Mouse (Mus musculus) T-helper 2 cell (primary cell): ENCODE data around the gene Acsbg1.

Experiments
- in situ Hi-C: fragments of 300-600 bp; cut with MboI, MseI; formaldehyde crosslinking; loops from one replicate; pipeline ENCODE4 v1.15.1; 2025; ENCODE audit warnings: high pct_unique_total_duplicates

Acsbg1 gene

DNA sequence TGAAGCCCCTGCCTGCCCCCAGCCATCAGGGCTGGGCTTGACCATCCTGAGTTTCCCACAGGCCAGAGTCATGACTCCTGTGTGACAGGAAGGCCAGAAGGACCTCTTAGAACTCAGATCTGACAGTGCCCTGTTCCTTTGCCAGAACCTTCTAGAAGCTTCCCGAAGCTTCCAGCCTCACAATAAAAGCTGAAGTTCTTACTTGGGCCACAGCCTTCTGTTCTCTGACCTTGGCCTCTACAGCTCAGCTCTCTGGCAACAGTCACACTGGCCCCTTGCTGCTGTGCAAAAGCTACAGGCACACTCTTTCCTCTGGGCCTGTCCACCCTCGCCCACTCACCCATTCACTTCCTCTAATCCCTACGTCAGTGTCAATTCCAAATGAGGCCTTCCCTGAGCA, 10.3 kb upstream of the Acsbg1 start:
- in situ Hi-C loops: no loop called here

DNA sequence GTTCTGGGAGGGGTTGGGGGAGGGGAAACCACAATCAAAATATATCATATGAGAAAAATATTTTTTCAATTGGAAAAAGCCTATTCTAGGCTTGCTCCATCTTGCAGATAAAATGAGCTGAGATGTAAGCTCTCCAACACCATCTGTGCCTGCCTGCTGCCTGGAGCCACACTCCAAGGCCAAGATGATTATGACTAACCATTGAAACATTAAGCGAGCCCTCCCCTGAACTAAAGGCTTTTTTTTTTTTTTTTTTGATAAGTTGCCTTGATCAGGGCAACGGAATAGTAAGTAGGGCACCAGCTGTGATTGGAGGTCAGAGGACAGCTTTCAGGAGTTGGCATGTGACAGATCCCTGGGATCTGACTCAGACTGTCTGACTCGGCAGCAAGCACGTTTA, 6.8 kb upstream of the Acsbg1 start:
- in situ Hi-C loops: no loop called here

DNA sequence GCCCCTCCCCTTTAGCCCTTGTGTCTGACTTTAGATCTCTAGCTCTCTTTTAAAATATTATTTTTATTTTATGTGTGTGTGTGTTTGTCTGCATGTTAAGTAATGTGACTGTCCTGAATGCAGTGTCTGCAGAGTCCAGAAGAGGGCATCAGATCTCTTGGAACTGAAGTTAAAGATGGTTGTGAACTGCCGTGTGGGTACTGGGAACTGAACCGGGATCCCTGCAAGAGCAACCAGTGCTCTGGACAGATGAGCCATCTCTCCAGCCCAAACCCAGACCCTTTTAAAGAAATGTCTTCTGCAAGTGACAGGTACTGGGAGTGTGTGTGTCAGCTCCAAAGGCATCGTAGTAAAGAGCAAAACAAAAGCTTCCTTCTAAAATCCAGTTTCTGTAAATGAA, 4.4 kb upstream of the Acsbg1 start:
- in situ Hi-C loops: no loop called here

DNA sequence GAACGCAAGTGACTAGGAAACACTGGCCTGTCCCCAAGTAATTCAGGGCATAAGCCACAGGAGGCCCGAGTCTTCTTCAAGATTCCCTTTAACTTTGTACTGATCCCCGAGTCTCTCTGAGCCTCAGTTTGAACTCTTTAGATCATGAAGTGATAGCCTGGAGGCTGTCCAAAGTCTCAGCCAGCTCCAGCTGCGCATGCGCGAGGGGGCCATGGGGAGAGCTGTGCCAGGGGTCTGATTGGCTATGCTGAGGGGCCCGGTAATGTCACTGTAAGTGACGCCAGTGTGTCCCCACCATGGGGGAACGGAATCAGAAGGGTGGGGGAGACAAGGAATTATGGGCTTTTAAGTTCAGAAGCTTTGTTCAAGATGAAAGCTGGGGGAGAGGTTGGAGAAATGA, 2.7 kb upstream of the Acsbg1 start:
- in situ Hi-C loops: no loop called here

DNA sequence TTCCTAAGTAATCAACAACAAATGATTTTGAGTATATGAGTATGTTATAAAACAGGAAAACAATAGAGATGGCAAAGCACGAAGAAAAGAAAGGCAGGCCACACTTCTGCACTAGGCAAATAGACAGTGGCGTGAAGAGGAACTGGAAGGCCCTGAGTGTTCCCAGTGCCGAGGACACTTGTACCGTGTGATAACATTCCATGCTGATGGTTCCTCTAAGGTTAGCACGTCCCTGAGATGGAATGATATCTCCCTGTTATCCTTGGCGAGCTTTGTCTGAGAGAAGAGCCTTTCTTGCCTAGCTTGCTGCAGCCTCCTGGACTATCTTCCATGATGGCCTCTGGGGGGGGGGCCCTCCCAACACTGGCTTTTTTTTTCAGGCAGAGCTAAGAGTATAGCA, 2.9 kb downstream of the Acsbg1 start:
- in situ Hi-C loops: no loop called here

DNA sequence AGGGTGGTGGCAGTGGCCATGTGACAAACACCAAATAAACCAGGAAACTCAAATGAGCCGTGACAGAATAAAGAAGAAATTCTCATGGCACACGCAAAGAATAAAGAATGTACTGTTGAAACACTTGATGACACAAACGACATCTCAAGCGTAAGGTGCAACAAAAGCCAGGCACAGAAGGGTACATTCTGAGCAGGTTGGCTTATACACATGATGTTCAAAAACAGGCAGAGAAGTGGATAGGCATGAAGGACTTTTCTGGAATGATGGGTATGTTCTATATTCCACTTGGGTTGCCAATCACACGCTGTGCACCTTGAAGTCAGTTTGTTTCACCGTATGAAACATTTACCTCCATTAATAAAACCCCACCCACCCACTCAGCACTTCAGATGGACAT, 5.3 kb downstream of the Acsbg1 start:
- in situ Hi-C loops: no loop called here

DNA sequence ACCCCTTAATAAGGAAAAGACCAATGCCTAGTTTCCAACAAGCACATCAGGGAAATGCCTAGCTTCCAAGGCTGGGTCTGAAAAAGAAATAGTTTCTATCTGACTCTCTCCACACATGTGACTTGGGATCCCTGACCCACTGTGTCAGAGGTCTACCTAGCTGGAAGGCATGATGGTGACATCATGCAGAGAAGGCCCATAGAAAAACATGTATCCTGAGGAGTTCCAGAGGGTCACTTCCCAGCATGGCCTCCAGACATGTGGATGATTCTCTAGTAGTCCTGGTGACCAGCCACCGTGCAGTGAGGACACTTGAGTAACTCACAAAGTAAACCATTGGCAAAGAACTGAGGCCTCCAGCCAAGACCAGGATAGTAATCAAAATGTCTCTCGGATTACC, 5.8 kb downstream of the Acsbg1 start:
- in situ Hi-C loops: no loop called here

DNA sequence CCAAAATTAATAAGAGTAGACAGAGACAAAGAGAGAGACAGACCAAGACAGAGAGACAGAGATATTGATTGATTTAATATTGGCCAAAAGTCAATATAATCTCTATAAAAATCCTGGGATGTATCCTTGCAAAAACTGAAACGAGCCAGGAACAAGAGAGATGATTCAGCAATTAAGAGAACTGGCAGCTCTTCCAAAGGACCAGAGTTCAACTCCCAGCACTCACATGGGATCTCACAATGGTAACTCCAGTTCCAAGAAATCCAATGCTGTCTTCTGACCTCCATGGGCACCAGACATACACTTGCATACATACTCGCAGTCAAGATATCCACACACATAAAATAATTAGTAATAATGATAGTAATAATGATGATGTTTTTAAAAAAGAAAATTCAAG, 8.9 kb downstream of the Acsbg1 start:
- in situ Hi-C loops: no loop called here

DNA sequence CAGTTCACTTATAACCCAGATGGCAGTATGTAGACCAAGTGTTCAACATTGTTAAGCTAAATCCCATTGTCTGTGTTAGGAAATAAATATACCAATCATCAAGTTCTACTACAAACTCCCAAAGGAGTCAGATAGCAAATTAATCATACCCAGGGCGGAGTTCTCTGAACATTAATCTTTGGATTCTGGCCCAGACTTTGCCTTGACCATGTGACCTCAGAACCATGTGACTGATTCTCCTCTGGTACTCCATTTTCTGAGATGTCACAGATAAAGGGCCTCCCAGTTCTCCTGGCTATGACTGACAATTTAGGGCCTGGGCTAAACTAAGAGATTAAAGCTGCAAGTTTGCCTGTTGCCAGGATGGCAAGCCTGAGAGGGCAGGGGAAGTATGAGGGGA, 12.3 kb downstream of the Acsbg1 start:
- in situ Hi-C loops: loop anchor here (25.0 kb wide), 1 partner anchor 662 kb away; the partner anchor contains the start of gene Elmod1

DNA sequence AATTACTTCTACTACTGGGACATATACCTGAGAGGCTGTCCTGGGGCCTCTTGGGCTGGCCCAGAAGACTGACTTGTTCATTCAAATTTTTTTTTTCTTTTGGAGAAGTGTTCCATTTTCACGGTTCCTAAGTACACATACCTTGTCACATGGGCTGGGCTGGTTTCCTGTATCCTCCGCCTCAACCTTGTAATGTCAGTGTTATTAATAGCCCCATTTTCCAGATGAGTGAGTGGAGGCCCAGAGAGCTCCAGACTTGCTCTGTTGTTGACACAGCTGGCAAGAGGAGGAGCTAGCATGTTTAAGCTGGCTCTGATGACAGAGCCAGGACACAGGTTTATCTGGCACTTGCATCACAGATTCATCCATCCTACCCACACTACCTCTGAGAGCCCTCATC, 14.2 kb downstream of the Acsbg1 start:
- in situ Hi-C loops: loop anchor here (25.0 kb wide), 1 partner anchor 660 kb away; the partner anchor contains the start of gene Elmod1

DNA sequence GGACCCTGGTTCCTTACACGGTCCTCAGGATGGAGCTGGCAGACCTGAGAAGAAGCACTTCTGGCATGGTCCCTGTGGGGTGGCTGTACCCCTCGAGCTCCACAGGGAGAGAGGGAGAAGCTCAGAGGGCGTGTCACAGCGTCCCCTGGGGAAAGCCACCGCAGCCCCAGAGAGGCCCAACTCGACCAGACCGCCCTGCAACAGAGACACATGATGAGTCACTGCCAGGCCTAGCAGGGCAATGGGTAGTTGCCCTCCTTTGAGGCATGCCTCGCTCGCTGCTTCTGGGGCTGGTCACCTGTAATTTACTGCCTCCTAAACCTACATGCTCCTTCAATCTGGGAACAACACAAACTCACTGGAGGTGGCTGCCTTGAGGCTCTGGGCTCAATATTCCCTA, 15.4 kb downstream of the Acsbg1 start:
- in situ Hi-C loops: loop anchor here (25.0 kb wide), 1 partner anchor 659 kb away; the partner anchor contains the start of gene Elmod1

DNA sequence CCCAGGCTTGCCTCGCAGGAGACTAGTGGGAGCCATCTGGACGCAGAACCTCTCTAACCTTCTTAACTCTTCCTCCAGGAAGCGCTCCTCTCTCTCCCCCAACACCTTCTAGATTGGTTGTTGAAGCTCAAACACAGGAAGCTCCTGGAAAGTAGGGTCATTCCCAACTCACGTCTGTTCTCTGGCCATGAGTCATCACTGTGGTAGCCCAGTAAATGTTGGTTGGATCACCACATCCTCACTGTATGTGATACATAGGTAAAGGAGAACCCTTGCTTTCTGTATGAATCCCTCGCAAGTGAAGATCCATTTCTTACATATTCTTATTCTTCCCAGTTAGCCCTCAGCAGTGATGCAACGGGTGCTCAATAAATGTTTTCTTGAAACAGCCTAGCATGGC, 16.1 kb downstream of the Acsbg1 start:
- in situ Hi-C loops: loop anchor here (25.0 kb wide), 1 partner anchor 658 kb away; the partner anchor contains the start of gene Elmod1

DNA sequence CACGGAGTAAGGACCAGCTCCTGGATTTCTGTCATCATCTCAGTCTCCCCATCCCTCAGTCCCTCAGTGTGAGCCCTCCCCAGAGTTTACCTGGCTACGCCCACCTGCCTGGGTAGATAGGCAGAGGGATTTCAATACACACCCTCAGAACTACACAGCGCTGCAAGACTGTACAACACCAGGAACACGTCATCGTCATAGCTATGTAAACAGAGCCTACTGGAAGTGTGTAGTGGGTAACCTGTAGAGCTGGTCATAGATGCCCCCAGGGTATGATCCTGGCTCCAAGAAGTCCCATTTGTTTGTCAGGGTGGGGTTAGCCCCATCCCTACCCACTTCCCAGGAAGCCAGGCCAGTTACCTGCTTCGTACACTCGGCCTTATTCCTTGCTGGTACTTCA, 18.5 kb downstream of the Acsbg1 start:
- in situ Hi-C loops: loop anchor here (25.0 kb wide), 1 partner anchor 656 kb away; the partner anchor contains the start of gene Elmod1

DNA sequence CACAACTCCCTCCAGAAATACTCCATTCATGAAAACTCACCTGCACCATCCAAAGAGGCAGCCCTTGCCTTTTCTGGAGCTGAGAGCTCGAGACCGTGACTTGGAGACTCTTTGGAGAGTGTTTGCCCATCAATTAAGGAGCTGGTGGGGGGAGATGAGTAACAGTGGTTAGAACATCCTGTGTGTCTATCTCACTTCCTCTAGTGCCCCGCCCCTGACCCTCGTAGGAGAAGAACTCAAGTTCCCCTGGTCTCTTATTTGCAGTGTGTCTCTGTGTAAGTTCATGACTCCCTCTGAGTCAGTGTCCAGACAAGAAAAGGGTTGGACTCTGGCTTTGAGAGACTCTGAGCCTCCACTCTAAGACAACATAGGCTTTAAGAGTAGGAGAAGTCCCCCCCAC, 19.1 kb downstream of the Acsbg1 start:
- in situ Hi-C loops: loop anchor here (25.0 kb wide), 1 partner anchor 655 kb away; the partner anchor contains the start of gene Elmod1

DNA sequence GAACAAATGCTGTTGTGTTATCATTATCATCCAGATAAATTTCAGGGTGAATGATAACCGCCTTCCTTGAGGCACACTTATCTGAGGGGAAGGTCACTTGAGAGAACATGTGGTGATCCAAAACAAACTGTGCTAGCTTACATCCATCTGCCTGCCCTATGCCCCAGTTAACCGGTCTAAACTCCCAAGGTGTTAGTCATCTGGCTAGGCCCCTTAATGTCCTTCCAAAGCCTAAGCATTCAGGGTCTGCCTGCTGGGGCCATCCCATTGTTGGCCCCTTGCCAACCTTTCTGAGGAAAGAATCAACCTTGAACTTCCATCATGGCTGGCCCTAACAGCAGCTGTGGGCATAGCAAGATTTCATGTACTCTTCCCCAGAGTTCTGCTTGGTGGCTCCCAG, 19.5 kb downstream of the Acsbg1 start:
- in situ Hi-C loops: loop anchor here (25.0 kb wide), 1 partner anchor 655 kb away; the partner anchor contains the start of gene Elmod1

DNA sequence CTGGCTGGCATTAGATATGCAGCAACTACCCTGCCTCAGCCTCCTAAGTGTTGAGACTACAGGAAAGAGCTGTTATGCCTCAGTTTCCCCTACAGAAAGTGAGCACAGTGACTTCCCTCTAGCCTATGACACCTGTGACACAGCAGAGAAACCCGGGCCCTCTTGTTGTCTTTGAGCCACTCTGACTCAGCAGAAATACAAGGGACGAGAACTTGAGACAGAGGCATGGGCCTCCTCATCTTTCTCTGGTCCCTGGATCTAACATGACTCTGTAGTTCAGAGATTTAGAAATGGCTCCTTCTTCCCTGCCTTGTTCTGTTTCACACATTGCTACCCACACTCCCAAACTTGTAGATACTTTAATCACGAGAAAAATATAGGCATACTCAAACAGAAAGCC, 20.1 kb downstream of the Acsbg1 start:
- in situ Hi-C loops: loop anchor here (25.0 kb wide), 1 partner anchor 654 kb away; the partner anchor contains the start of gene Elmod1

DNA sequence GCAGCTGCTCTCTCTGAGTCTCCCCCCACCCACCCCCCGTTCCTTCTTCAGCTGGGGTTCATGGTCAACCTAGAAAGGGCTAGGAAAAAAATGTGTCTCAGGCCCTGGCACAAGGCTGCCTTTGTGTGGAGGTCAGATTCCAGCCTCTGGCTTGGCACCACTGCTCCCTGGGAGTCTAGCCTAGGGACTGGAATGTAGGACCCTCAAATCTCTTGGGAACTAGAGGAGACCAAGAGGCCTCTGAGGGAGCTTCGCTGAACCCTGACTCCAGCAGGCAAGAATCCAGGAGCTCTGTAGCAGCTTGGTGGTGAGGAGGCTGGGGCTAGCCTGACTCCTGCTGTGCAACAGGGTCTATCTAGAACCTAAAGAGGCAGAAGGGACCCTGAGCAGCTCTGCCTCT, 22.5 kb downstream of the Acsbg1 start:
- in situ Hi-C loops: loop anchor here (25.0 kb wide), 1 partner anchor 652 kb away; the partner anchor contains the start of gene Elmod1

DNA sequence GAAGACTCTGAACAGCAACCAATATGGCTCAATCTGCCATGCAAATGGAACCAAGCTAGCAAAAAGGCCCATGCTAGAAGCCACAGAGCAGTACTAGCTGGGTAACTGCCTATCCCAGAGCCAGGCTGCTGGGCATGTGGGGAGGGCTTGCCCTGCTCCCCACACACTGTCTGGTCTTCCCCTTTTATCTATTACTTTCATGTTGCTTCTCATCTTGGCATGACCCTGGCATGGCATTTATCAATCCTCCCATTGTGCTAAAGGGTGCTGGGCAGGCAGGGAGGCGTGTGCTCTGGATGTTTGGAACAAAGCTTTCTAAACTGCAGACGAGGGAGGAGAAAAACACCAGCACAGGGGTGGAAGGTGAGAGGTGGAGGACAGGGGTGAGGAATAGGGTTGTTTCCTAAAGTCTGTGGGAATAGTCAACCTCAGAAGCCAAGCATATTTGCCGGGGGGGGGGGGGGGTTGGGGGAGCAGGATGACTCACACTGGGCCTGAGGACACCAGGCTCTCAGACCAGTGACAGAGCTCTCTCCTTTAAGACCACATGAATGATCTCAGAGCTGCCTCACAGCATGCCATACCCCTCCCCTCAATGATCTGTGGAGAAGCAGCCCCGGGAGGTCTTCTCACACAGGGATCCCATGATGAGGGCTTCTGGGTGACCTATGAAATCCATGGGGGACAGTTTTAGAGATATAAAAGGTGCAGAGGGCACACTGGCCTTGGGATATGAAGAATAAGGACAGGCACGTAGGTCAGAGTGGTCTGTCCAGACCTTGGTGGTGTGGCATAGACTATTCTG, 24.0 kb downstream of the Acsbg1 start:
- in situ Hi-C loops: loop anchor here (25.0 kb wide), 1 partner anchor 650 kb away; the partner anchor contains the start of gene Elmod1

DNA sequence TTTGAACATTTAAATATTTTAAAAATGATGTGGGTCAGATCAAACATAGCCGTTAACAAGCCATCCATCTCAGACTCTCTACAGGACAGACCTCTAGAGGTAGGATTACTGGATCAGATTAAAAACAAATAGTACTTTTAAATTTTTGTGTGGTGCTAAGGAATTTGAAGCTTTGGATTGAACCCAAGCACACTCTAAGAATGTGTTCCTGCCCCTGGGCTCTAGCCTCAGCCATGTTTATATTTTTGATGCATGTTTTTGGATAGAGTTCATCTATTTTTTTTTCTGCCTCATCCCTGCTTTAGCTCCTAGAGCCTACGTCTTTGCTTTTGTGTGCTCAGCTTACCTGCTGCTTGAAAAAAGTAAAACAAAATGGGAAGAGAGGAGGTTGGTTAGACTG, 28.3 kb downstream of the Acsbg1 start:
- in situ Hi-C loops: loop anchor here (25.0 kb wide), 1 partner anchor 646 kb away; the partner anchor contains the start of gene Elmod1

DNA sequence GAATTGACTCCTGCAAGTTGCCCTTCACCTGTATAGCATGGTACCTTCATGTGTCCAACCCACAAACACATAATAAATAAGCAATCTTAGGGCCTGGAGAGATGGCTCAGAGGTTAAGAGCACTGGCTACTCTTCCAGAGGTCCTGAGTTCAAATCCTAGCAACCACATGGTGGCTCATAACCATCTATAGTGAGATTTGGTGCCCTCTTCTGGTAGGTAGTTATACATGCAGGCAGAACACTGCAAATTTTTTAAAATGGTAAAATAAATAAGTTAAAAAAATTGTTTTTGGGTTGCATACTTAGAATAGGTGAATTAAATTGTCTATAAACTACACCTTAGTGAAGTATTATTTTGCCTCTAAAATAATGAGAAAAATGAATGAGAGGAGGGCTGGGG, 30.8 kb downstream of the Acsbg1 start:
- in situ Hi-C loops: loop anchor here (25.0 kb wide), 1 partner anchor 644 kb away; the partner anchor contains the start of gene Elmod1

DNA sequence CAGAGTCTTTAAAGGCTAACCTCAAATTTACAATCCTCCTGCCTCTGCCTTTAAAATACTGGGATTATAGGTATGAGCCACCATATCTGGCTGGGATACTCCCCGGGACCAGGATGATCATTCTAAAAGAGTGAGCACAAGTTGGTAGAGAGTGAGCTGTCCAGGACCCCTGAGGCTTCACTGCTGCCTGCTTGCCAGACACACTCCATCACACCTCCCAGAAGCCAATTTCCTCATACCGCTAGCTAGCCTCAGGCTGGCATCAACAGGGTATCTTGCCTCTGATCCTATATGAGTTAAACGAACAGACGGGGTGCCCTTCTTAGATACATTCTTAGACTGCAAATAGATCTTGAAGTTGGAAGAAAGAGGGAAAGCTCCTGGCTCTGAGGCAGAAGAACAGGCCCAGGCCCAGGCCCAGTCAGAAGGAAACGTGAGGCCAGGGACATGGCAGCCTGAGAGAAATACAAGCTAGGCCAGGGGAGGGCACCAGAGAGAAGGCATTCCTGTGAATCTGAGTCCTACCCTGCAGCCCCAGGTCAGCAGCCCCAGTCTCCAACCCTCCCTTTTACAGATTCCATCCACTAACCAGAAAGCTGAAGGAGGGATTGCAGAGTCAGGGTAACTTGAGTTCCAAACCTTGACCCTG, 31.9 kb downstream of the Acsbg1 start:
- in situ Hi-C loops: loop anchor here (5.0 to 25.0 kb wide), 2 partner anchors 48 to 642 kb away; partner anchors contain the start of gene Elmod1

DNA sequence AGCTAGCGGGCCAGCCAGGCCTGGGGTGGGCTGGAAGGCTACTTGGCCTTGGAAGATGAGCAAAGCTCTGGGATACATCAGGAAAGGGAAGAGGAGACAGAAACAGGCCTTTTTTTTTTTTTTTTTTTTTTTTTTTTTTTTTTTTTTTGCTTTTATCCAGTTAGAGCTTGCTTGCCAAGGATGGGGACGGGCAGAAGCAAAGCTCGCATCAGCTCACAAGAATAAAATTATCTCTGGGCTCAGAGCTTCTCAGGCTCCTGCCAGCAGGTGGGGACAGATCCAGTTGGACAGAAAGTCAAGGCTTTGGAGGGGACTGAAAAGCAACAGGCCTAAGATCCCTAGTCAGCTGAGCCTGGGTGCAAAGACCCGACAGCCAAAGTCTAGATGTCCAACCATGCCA, 32.9 kb downstream of the Acsbg1 start:
- in situ Hi-C loops: loop anchor here (5.0 to 25.0 kb wide), 2 partner anchors 49 to 641 kb away; partner anchors contain the start of gene Elmod1
